14 mouse cellular contexts compared by ENCODE assay signal in genomic region chr7:112288352-112289107, GRCm38 (mm10).
DNase-seq lines count a peak whose midpoint lies in the region; TF ChIP-seq lines count a peak whose summit lies in the region.
"Had no signal": no experiment of that assay in that cellular context is flagged by ENCODE, and none has a peak within 500 bp of the region (broad histone marks: within the 10 kb centered on the region; RNA-seq: fewer than 3 reads in every experiment).

No protein-coding gene starts in this region.

- no peak for TF ChIP-seq POLR2A in myocyte (IDR thresholded peaks at IDR 0.05; ENCODE audit: insufficient read length, low read depth)

- peak overlapping the region; percentile 84 for H3K27ac ChIP-seq in heart, embryonic 10.5 days
- H3K27ac ChIP-seq in layer of hippocampus, adult 2 months = peak overlapping the region; percentile 67; the same call in 1 of the 2 replicates
- H3K27ac ChIP-seq: embryonic facial prominence, embryonic 15.5 days; forebrain, embryonic 12.5 days; limb, embryonic 13.5 days; liver, embryonic 15.5 days had no signal

- no peak overlapping the region for H3ac ChIP-seq in myocyte (ENCODE audit: control insufficient read depth, insufficient read length)

- peaks cover 16% of the 10 kb centered on the region for H3K36me3 ChIP-seq in heart, embryonic 10.5 days
- no peaks in the 10 kb centered on the region for H3K36me3 ChIP-seq in myocyte (ENCODE audit: control insufficient read depth, insufficient read depth)
- H3K36me3 ChIP-seq: embryonic facial prominence, embryonic 15.5 days; forebrain, embryonic 12.5 days; limb, embryonic 13.5 days; liver, embryonic 15.5 days; stomach, embryonic 15.5 days had no signal

- H3K4me1 ChIP-seq in heart, embryonic 10.5 days = peaks cover 79% of the 10 kb centered on the region
- H3K4me1 ChIP-seq: forebrain, embryonic 12.5 days; liver, embryonic 15.5 days had no signal

- no peak overlapping the region for H3K4me3 ChIP-seq in heart, embryonic 10.5 days
- H3K4me3 ChIP-seq in layer of hippocampus, adult 2 months = no peak overlapping the region
- no peak overlapping the region for H3K4me3 ChIP-seq in myocyte
- H3K4me3 ChIP-seq: embryonic facial prominence, embryonic 15.5 days; forebrain, embryonic 12.5 days; limb, embryonic 13.5 days; liver, embryonic 15.5 days; stomach, embryonic 15.5 days had no signal

- no peaks in the 10 kb centered on the region for H3K27me3 ChIP-seq in heart, embryonic 10.5 days (ENCODE audit: insufficient read depth, poor library complexity, severe bottlenecking)
- no peaks in the 10 kb centered on the region for H3K27me3 ChIP-seq in myocyte (ENCODE audit: control insufficient read depth, insufficient read depth, insufficient read length)
- H3K27me3 ChIP-seq: embryonic facial prominence, embryonic 15.5 days; limb, embryonic 13.5 days; liver, embryonic 15.5 days; stomach, embryonic 15.5 days had no signal

- H3K9me3 ChIP-seq in heart, embryonic 10.5 days = no peaks in the 10 kb centered on the region
- H3K9me3 ChIP-seq: embryonic facial prominence, embryonic 15.5 days; forebrain, embryonic 12.5 days; limb, embryonic 13.5 days; liver, embryonic 15.5 days; stomach, embryonic 15.5 days had no signal

- no peak for DNase-seq in heart, embryonic 10.5 days (ENCODE audit: low spot score)
- DNase-seq in heart, postnatal 4 days = no peak
- no peak for DNase-seq in layer of hippocampus, adult 2 months (ENCODE audit: low spot score in 2 of 2)
- DNase-seq in layer of hippocampus, adult 18-20 months (ENCODE audit: low spot score in 2 of 2) = no peak
- DNase-seq in adrenal gland, postnatal 10 days = peak; percentile 53
- no peak for DNase-seq in urinary bladder, postnatal 25 days (ENCODE audit: low spot score)
- DNase-seq: cerebellum, adult 9-11 months; thymus, postnatal 4 days had no signal

- 76% methylated on average over 5 of the region's 5 CpGs for WGBS in heart, embryonic 10.5 days

- peak overlapping the region; percentile 42 for H3K4me2 ChIP-seq in myocyte (ENCODE audit: low read depth)
- H3K4me2 ChIP-seq: embryonic facial prominence, embryonic 15.5 days; forebrain, embryonic 12.5 days; limb, embryonic 13.5 days; liver, embryonic 15.5 days; stomach, embryonic 15.5 days had no signal

- peaks cover 75% of the 10 kb centered on the region for H3K79me2 ChIP-seq in myocyte (ENCODE audit: control insufficient read depth, insufficient read depth)

- no peak for TF ChIP-seq CTCF in layer of hippocampus, adult 2 months (conservative IDR thresholded peaks at IDR 0.05)

TF ChIP-seq in myocyte, 11 proteins besides CTCF, POLR2A, EP300 and RAD21:
- TF ChIP-seq SRF (IDR thresholded peaks at IDR 0.05; ENCODE audit: control insufficient read depth, insufficient read length, low read depth) (no peak), TCF12 (IDR thresholded peaks at IDR 0.05; ENCODE audit: insufficient read depth, poor library complexity, severe bottlenecking) (no peak), CEBPB (IDR thresholded peaks at IDR 0.05; ENCODE audit: insufficient read depth, poor library complexity, severe bottlenecking) (no peak), MYOG (IDR thresholded peaks at IDR 0.05; ENCODE audit: control insufficient read depth in 1 of 3, insufficient read depth in 1 of 3, insufficient read length in 2 of 3, low read depth in 2 of 3) (peak in 1 of 3 experiments; percentile 43), REST (IDR thresholded peaks at IDR 0.05; ENCODE audit: insufficient read depth, insufficient read length) (no peak), TCF3 (IDR thresholded peaks at IDR 0.05; ENCODE audit: insufficient read length, low read depth) (no peak), USF1 (IDR thresholded peaks at IDR 0.05; ENCODE audit: low read depth) (no peak), POLR2AphosphoS2 (IDR thresholded peaks at IDR 0.05; ENCODE audit: insufficient read length, low read depth) (no peak), MAX (IDR thresholded peaks at IDR 0.05; ENCODE audit: low read depth) (no peak), MYOD1 (IDR thresholded peaks at IDR 0.05; ENCODE audit: control insufficient read depth in 1 of 3, insufficient read length in 2 of 3, low read depth in 2 of 3) (peak in 2 of 3 experiments; percentile 14 to 63), E2F4 (IDR thresholded peaks at IDR 0.05; ENCODE audit: insufficient read depth) (no peak)
